Mouse (Mus musculus) liver, postnatal 0 days (tissue): ENCODE measurements around the gene Slc38a10.

Experiments
- CTCF ChIP-seq: sonication (generic); IDR thresholded peaks from 2 replicates; pipeline ENCODE4 v1.5.1; 2016; ENCODE audit warnings: antibody characterized with exemption, low read depth
- EP300 ChIP-seq: IDR thresholded peaks from 2 replicates; pipeline ENCODE4 v1.6.1; 2016; ENCODE audit warnings: antibody characterized with exemption, low read depth, mild to moderate bottlenecking

- TF ChIP-seq CTCF, result no peak
- TF ChIP-seq EP300, result no peak
Measured at GRCm38 (mm10) chr11:120071065-120071464, 80.1 kb downstream of the Slc38a10 start.
